ENCODE assay signal across 17 mouse cellular contexts in the genomic region with DNA sequence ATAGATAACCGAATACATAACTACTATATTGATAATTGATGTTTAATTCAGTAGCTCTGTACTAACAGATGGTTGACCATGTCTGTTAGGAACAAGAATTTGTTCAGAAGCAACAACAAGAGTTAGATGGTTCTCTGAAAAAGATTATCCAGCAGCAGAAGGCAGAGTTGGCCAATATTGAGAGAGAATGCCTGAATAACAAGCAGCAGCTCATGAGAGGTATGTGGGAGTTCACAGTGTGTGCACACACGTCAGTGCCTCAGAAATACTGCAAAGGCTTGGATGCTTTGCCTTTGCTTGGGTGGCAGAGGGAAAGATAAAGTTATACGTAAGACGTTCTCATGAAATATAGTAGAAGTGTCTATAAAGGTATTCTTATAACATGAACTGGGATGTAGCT. TPM values are rescaled to one million over a fixed set of nuclear protein-coding genes. Genes with fewer than 3 reads are reported as not detected.
"Had no signal": no experiment of that assay in that cellular context is flagged by ENCODE, and none has a peak within 500 bp of the region (broad histone marks: within the 10 kb centered on the region; RNA-seq: fewer than 3 reads in every experiment).

No protein-coding gene starts in this region.

- H3K27ac ChIP-seq: neural tube, embryonic 13.5 days; neural tube, embryonic 15.5 days; stomach, embryonic 15.5 days; stomach, postnatal 0 days had no signal

- H3K9me3 ChIP-seq: neural tube, embryonic 13.5 days; neural tube, embryonic 15.5 days; stomach, embryonic 15.5 days had no signal

- H3K4me1 ChIP-seq: neural tube, embryonic 13.5 days; neural tube, embryonic 15.5 days; stomach, embryonic 15.5 days had no signal

- H3K9ac ChIP-seq: neural tube, embryonic 13.5 days; neural tube, embryonic 15.5 days; stomach, embryonic 15.5 days had no signal

- DNase-seq: retina, postnatal 1 day; right cerebral cortex, adult 18-20 months; right cerebral cortex, postnatal 14 days; right cerebral cortex, postnatal 25 days; right cerebral cortex, postnatal 4 days; spleen, adult 18-20 months; thymus, adult 18-20 months; thymus, adult 2 months; thymus, postnatal 14 days; thymus, postnatal 25 days; thymus, postnatal 36 days; thymus, postnatal 4 days had no signal

- H3K4me3 ChIP-seq: neural tube, embryonic 13.5 days; neural tube, embryonic 15.5 days; stomach, embryonic 15.5 days had no signal

- H3K4me2 ChIP-seq: neural tube, embryonic 13.5 days; neural tube, embryonic 15.5 days; stomach, embryonic 15.5 days had no signal

- H3K27me3 ChIP-seq: neural tube, embryonic 13.5 days; neural tube, embryonic 15.5 days; stomach, embryonic 15.5 days had no signal

RNA-seq across cellular contexts. Expression of gene Col17a1, which starts 56.5 kb away (rescaled TPM):
- total RNA-seq: neutrophil, adult 5-6 weeks had no signal
